Mouse (Mus musculus) G1E-ER4 (cell line): ENCODE data around the gene Mrpl24. TPM values are rescaled to one million over a fixed set of nuclear protein-coding genes. Genes with fewer than 3 reads are reported as not detected.

Experiments used
- GATA1 ChIP-seq: IDR thresholded peaks from one replicate; pipeline ENCODE4 v1.8.0; 2012; ENCODE audit warnings: low read length, inconsistent platforms
- polyA plus RNA-seq: library from polyadenylated mRNA; stranded (reverse); fragments of >175 nt; gene quantifications from 2 replicates; pipeline ENCODE4 v1.2.3, GENCODE M21; 2012

The Mrpl24 gene
- polyA plus RNA-seq, 1 experiment = 15.8 TPM

- no peak for TF ChIP-seq GATA1
Observed at GRCm38 (mm10) chr3:87934501-87934900, 15.2 kb downstream of the Mrpl24 start.

- TF ChIP-seq GATA1 = no peak
Observed at GRCm38 (mm10) chr3:87935201-87935600, 15.9 kb downstream of the Mrpl24 start.

GRCm38 (mm10) chr3:87935776-87936175 lies 16.5 kb downstream of the Mrpl24 start:
- no peak for TF ChIP-seq GATA1

GRCm38 (mm10) chr3:87940611-87941010 lies 21.3 kb downstream of the Mrpl24 start:
- no peak for TF ChIP-seq GATA1

GRCm38 (mm10) chr3:87942471-87942870 lies 23.2 kb downstream of the Mrpl24 start:
- no peak for TF ChIP-seq GATA1

- TF ChIP-seq GATA1 = no peak
Observed at GRCm38 (mm10) chr3:87943586-87943985, 24.3 kb downstream of the Mrpl24 start.

- no peak for TF ChIP-seq GATA1
Observed at GRCm38 (mm10) chr3:87944838-87945600, 25.7 kb downstream of the Mrpl24 start.

- no peak for TF ChIP-seq GATA1
Observed at GRCm38 (mm10) chr3:87945781-87946540, 26.7 kb downstream of the Mrpl24 start.

- TF ChIP-seq GATA1 = no peak
Observed at GRCm38 (mm10) chr3:87946541-87946860, 27.2 kb downstream of the Mrpl24 start.

GRCm38 (mm10) chr3:87947056-87947810 lies 27.9 kb downstream of the Mrpl24 start:
- no peak for TF ChIP-seq GATA1

- no peak for TF ChIP-seq GATA1
Observed at GRCm38 (mm10) chr3:87947811-87948199, 28.5 kb downstream of the Mrpl24 start.

GRCm38 (mm10) chr3:87948378-87949265 lies 29.3 kb downstream of the Mrpl24 start, which contains the start of gene Crabp2:
Gene Crabp2, plus strand, starts transcription at chr3:87948666.
- TF ChIP-seq GATA1 = no peak

- no peak for TF ChIP-seq GATA1
Observed at GRCm38 (mm10) chr3:87949266-87949954, 30.1 kb downstream of the Mrpl24 start.

GRCm38 (mm10) chr3:87949955-87950515 lies 30.7 kb downstream of the Mrpl24 start:
- no peak for TF ChIP-seq GATA1

- TF ChIP-seq GATA1 = no peak
Observed at GRCm38 (mm10) chr3:87951946-87952345, 32.6 kb downstream of the Mrpl24 start.
